Mouse (Mus musculus) liver, embryonic 14.5 days (tissue): ENCODE data around the gene Kdm1b.

Experiments used
- CTCF ChIP-seq: IDR thresholded peaks from 2 replicates; pipeline ENCODE4 v1.5.1; 2016; ENCODE audit warnings: antibody characterized with exemption, low read depth, control low read depth
- EP300 ChIP-seq: IDR thresholded peaks from 2 replicates; pipeline ENCODE4 v1.6.1; 2016; ENCODE audit warnings: antibody characterized with exemption, low read depth

DNA sequence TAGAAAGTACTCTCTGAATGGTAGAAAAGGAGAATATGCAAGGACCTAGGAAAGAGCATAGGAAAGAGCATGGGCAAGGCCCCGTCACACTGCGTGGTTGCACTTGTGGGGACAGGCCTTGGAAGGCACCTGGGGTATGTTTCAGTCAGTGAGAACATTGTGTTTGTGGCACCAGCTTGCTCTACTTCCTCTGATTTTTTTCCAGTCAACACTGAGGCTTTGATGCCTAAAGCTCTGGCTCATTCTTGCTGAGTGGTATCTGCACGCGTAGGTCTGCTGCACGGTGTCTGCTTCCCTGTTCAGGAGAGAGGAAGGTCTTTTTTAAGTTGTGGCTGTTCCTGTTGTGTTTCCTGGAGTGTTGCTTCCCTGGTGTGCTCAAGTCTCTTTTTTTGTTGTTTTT, 13.5 kb downstream of the Kdm1b start:
- no peak for TF ChIP-seq CTCF
- no peak for TF ChIP-seq EP300
